In the genomic region with DNA sequence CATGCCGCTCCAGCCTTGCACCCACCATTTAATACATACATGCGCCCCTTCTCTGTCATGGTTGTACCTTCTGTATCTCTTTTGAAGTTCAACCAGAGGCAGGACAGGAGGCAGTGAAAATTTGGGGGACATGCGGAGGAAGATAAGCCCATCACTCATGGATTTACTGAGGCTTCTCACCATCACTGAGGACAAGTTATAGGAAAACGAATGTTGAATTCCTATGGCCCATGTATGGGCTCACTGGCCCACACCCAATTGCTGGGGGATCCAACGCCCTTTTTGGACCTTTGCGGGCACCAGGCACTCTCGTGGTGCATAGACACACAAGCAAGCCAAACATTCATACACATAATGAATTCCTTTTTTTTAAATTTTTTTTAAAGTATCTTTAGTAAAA, we compare ENCODE assay signal across 7 mouse cellular contexts. TPM values are rescaled to one million over a fixed set of nuclear protein-coding genes. Genes with fewer than 3 reads are reported as not detected.
DNase-seq lines count a peak whose midpoint lies in the region; ATAC-seq and TF ChIP-seq lines count a peak whose summit lies in the region.

Gene Cyfip1, plus strand, starts transcription at position 301 of the 400 bp plus-strand sequence.

- H3K4me3 ChIP-seq in embryonic fibroblast, embryonic 13.5 days (ENCODE audit: insufficient read depth, low read length): peak within 1 kb of the TSS; percentile 74
- H3K4me3 ChIP-seq in heart, postnatal 0 days (ENCODE audit: low read depth, low read length): peak within 1 kb of the TSS; percentile 99
- peak within 1 kb of the TSS; percentile 92 for H3K4me3 ChIP-seq in limb, embryonic 10.5 days
- peak within 1 kb of the TSS; percentile 90 for H3K4me3 ChIP-seq in neural tube, embryonic 14.5 days (ENCODE audit: low read depth, low read length)

- TF ChIP-seq POLR2A in embryonic fibroblast, embryonic 13.5 days (IDR thresholded peaks at IDR 0.05; ENCODE audit: low read depth, low read length): 0 out of 2 replicates have a peak, but pooled peaks have one; percentile 18

- no peaks in the 10 kb centered on the region for H3K27me3 ChIP-seq in heart, postnatal 0 days (ENCODE audit: control insufficient read depth, insufficient read depth, low read length)
- H3K27me3 ChIP-seq in limb, embryonic 10.5 days (ENCODE audit: low read depth, poor library complexity, severe bottlenecking): no peaks in the 10 kb centered on the region
- no peaks in the 10 kb centered on the region for H3K27me3 ChIP-seq in neural tube, embryonic 14.5 days (ENCODE audit: control insufficient read depth, insufficient read depth, low read length)

- peak within 1 kb of the TSS; percentile 96 for H3K9ac ChIP-seq in heart, postnatal 0 days (replicated peaks; ENCODE audit: low read depth, low read length)
- peak within 1 kb of the TSS; percentile 91 for H3K9ac ChIP-seq in neural tube, embryonic 14.5 days (replicated peaks; ENCODE audit: low read depth, low read length)

- H3K36me3 ChIP-seq in heart, postnatal 0 days (replicated peaks; ENCODE audit: control insufficient read depth, insufficient read depth, low read length): no peaks in the 10 kb centered on the region
- peaks cover 12% of the 10 kb centered on the region for H3K36me3 ChIP-seq in limb, embryonic 10.5 days
- no peaks in the 10 kb centered on the region for H3K36me3 ChIP-seq in neural tube, embryonic 14.5 days (ENCODE audit: control insufficient read depth, insufficient read depth, low read length)

- ATAC-seq in heart, postnatal 0 days (ENCODE audit: insufficient read depth, low read depth): no peak
- peak; percentile 13 for ATAC-seq in neural tube, embryonic 14.5 days (ENCODE audit: low read depth)

- TF ChIP-seq CTCF in embryonic fibroblast, embryonic 13.5 days (IDR thresholded peaks at IDR 0.05; ENCODE audit: borderline replicate concordance, insufficient read depth, low read length): no peak
- TF ChIP-seq CTCF in heart, postnatal 0 days (IDR thresholded peaks at IDR 0.05; ENCODE audit: low read depth): no peak

- H3K4me1 ChIP-seq in embryonic fibroblast, embryonic 13.5 days (ENCODE audit: control insufficient read depth, insufficient read depth, low read length): no peaks in the 10 kb centered on the region
- peaks cover 16% of the 10 kb centered on the region for H3K4me1 ChIP-seq in heart, postnatal 0 days (ENCODE audit: control insufficient read depth, insufficient read depth)
- H3K4me1 ChIP-seq in limb, embryonic 10.5 days: peaks cover 13% of the 10 kb centered on the region
- H3K4me1 ChIP-seq in neural tube, embryonic 14.5 days (ENCODE audit: control insufficient read depth, insufficient read depth, low read length): peaks cover 14% of the 10 kb centered on the region; the same call in 1 of the 2 replicates

- H3K27ac ChIP-seq in embryonic fibroblast, embryonic 13.5 days (ENCODE audit: insufficient read depth, low read length): peak within 1 kb of the TSS; percentile 77
- H3K27ac ChIP-seq in heart, postnatal 0 days (ENCODE audit: low read depth): peak within 1 kb of the TSS; percentile 99
- peak within 1 kb of the TSS; percentile 96 for H3K27ac ChIP-seq in limb, embryonic 10.5 days
- peak within 1 kb of the TSS; percentile 92 for H3K27ac ChIP-seq in neural tube, embryonic 14.5 days (ENCODE audit: low read depth, low read length)

- no peak for DNase-seq in urinary bladder, adult 2 months (ENCODE audit: low spot score)
- DNase-seq in urinary bladder, postnatal 14 days (ENCODE audit: low spot score): no peak
- DNase-seq in heart, postnatal 0 days (ENCODE audit: low spot score): no peak
- peak; percentile 31 for DNase-seq in limb, embryonic 10.5 days (ENCODE audit: low spot score)
- DNase-seq in thymus, postnatal 25 days: no peak

- TF ChIP-seq EP300 in heart, postnatal 0 days (IDR thresholded peaks at IDR 0.05; ENCODE audit: low read depth): no peak

- peak within 1 kb of the TSS; percentile 70 for H3K4me2 ChIP-seq in heart, postnatal 0 days (ENCODE audit: low read depth, low read length)
- H3K4me2 ChIP-seq in neural tube, embryonic 14.5 days (ENCODE audit: low read depth, low read length): peak within 1 kb of the TSS; percentile 78

- WGBS in heart, postnatal 0 days: 47% methylated on average over 7 of the region's 7 CpGs
- 56% methylated on average over 7 of the region's 7 CpGs for WGBS in limb, embryonic 10.5 days
- WGBS in neural tube, embryonic 14.5 days: 55% methylated on average over 7 of the region's 7 CpGs

- no peaks in the 10 kb centered on the region for H3K9me3 ChIP-seq in heart, postnatal 0 days (replicated peaks; ENCODE audit: control insufficient read depth, low read length)
- H3K9me3 ChIP-seq in limb, embryonic 10.5 days (replicated peaks): no peaks in the 10 kb centered on the region
- no peaks in the 10 kb centered on the region for H3K9me3 ChIP-seq in neural tube, embryonic 14.5 days (ENCODE audit: control insufficient read depth, low read length)

RNA-seq across cellular contexts. Expression of gene Cyfip1, which starts in this region (rescaled TPM):
- 38.8 and 48.5 TPM in 2 replicates for polyA plus RNA-seq in urinary bladder, adult 2 months (2012; rRNA removed)
- polyA plus RNA-seq in embryonic fibroblast, embryonic 13.5 days (2011; ENCODE audit: insufficient read length, low read depth, missing spikeins): 120 and 125 TPM in 2 replicates
- 36.3 and 39.7 TPM in 2 replicates for total RNA-seq in heart, postnatal 0 days (2014; rRNA removed; ENCODE audit: low replicate concordance)
- polyA plus RNA-seq in heart, postnatal 0 days (2015; fragmentation: Nextera tagmentation; extraction: Ambion mirVana): 29.4 and 31.8 TPM in 2 replicates
- 98.2 and 117 TPM in 2 replicates for polyA plus RNA-seq in limb, embryonic 10.5 days (2016; fragmentation: Nextera tagmentation; extraction: Ambion mirVana)
- 39.2 and 50.1 TPM in 2 replicates for polyA plus RNA-seq in neural tube, embryonic 14.5 days (2014; fragmentation: Nextera tagmentation; extraction: Ambion mirVana)
